Mouse (Mus musculus): ENCODE results near the gene Hsdl1.

DNA sequence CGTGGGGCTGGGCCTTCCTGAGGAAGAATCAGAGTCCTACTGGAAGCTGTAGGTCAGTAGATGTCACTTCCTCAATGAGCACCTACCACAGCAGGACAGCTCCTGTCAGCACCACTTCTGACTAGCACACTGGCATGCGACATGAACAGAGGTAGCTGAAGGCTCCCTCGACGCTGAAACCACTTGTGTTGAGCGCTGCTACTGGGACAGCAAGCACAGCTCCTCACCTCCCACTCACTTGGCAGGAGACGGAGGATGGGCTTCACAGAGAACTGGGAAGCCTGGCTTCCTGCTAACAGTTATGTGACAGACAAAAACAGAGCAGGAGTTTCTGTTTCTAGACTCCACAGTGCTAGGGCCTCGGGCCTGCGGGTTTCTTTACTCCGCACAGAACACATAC is 43.0 kb downstream of the Hsdl1 start:
- TF ChIP-seq POLR2A (IDR thresholded peaks at IDR 0.05; ENCODE audit: extremely low read depth, insufficient read depth, low read length) (no peak), CTCF (IDR thresholded peaks at IDR 0.05; ENCODE audit: low read depth, low read length) (no peak)

Data from liver, adult 2 months (tissue).